Mouse (Mus musculus): ENCODE measurements around the gene Zbtb4. TPM values are rescaled to one million over a fixed set of nuclear protein-coding genes. Genes with fewer than 3 reads are reported as not detected.
"Not testable (repeated sequence)": the region's sequence is repeated elsewhere in the genome, so short reads cannot be mapped to it uniquely, and the experiment has no call there.

Zbtb4 gene
- polyA plus RNA-seq, 1 experiment: 35.6 TPM

GRCm38 (mm10) chr11:69723074-69723473 is 42.6 kb upstream of the Zbtb4 start:
- no peaks in the 10 kb centered on the region for H3K27me3 ChIP-seq (ENCODE audit: control insufficient read depth, insufficient read depth, low read length)
- no peak for DNase-seq
- no peaks in the 10 kb centered on the region for H3K4me1 ChIP-seq (replicated peaks; ENCODE audit: control insufficient read depth, insufficient read depth, low read length)
- no peak for TF ChIP-seq POLR2A (IDR thresholded peaks at IDR 0.05; ENCODE audit: control insufficient read depth, extremely low read depth, insufficient read depth, low read length, poor library complexity)
- TF ChIP-seq CTCF (IDR thresholded peaks at IDR 0.05; ENCODE audit: borderline replicate concordance, control insufficient read depth, extremely low read depth, insufficient read depth, low read length, poor library complexity): no peak
- H3K4me3 ChIP-seq (ENCODE audit: control insufficient read depth, insufficient read depth, low read length): no peak overlapping the region
- WGBS: 67% methylated on average over 2 of the region's 2 CpGs
- no peaks in the 10 kb centered on the region for H3K36me3 ChIP-seq (ENCODE audit: control insufficient read depth, insufficient read depth, low read length)
- H3K27ac ChIP-seq (ENCODE audit: control insufficient read depth, insufficient read depth, low read length): no peak overlapping the region

DNA sequence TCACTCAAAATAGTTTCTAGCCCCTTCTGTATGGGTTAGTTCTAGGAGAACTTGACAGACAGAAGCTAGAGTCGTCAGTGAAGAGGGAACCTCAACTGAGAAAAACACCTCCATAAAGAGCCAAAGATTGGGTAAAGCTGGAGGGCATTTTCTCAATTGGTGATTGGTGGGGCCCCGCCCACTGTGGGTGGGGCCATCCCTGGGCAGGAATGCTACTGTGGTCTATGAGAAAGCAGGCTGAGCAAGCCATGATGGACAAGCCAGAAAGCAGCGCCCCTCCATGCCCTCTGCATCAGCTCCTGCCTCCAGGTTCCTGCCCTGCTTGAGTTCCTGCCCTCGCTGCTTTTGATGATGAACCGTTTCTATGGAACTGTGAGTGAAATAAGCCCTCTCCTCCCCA is 39.8 kb upstream of the Zbtb4 start:
- TF ChIP-seq POLR2A (IDR thresholded peaks at IDR 0.05; ENCODE audit: control insufficient read depth, extremely low read depth, insufficient read depth, low read length, poor library complexity) (no peak), CTCF (IDR thresholded peaks at IDR 0.05; ENCODE audit: borderline replicate concordance, control insufficient read depth, extremely low read depth, insufficient read depth, low read length, poor library complexity) (no peak)
- Histone ChIP-seq H3K4me1 (replicated peaks; ENCODE audit: control insufficient read depth, insufficient read depth, low read length) (no peaks in the 10 kb centered on the region), H3K4me3 (ENCODE audit: control insufficient read depth, insufficient read depth, low read length) (no peak overlapping the region)

DNA sequence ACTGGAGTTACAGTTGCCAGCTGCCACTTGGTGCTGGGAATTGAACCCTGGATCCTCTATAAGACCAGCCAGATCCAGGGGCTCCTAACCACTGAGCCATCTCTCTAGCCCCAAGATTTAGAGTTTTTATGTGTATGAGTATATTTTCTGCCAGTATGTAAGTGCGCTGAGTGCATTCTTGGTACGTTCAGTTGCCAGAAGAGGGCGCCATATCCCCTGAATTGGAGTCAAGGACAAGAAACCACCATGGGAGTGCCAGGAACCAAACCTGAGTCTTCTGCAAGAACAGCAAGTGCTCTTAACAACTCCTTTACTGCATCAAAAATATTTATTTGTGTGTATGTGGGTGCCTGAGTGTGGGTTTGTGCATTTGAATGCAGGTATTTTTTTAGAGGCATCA is 36.6 kb upstream of the Zbtb4 start:
- no peak overlapping the region for H3K27ac ChIP-seq (ENCODE audit: control insufficient read depth, insufficient read depth, low read length)

More for the DNA sequence above, 39.8 kb upstream of the Zbtb4 start:
- DNase-seq: no peak
- Histone ChIP-seq H3K36me3 (ENCODE audit: control insufficient read depth, insufficient read depth, low read length) (no peaks in the 10 kb centered on the region), H3K27ac (ENCODE audit: control insufficient read depth, insufficient read depth, low read length) (no peak overlapping the region), H3K27me3 (ENCODE audit: control insufficient read depth, insufficient read depth, low read length) (no peaks in the 10 kb centered on the region)
- 67% methylated on average over 5 of the region's 5 CpGs for WGBS

GRCm38 (mm10) chr11:69731408-69731807 is 34.3 kb upstream of the Zbtb4 start:
- 81% methylated on average over 2 of the region's 3 CpGs for WGBS
- H3K4me1 ChIP-seq (replicated peaks; ENCODE audit: control insufficient read depth, insufficient read depth, low read length); H3K27me3 ChIP-seq (ENCODE audit: control insufficient read depth, insufficient read depth, low read length); H3K27ac ChIP-seq (ENCODE audit: control insufficient read depth, insufficient read depth, low read length); DNase-seq; H3K4me3 ChIP-seq (ENCODE audit: control insufficient read depth, insufficient read depth, low read length): not testable (repeated sequence)
- H3K36me3 ChIP-seq (ENCODE audit: control insufficient read depth, insufficient read depth, low read length): peaks cover 26% of the 10 kb centered on the region

More for the DNA sequence above, 36.6 kb upstream of the Zbtb4 start:
- WGBS: 47% methylated on average over 3 of the region's 3 CpGs
- H3K4me1 ChIP-seq (replicated peaks; ENCODE audit: control insufficient read depth, insufficient read depth, low read length): no peaks in the 10 kb centered on the region
- no peak overlapping the region for H3K4me3 ChIP-seq (ENCODE audit: control insufficient read depth, insufficient read depth, low read length)
- peak; percentile 68 for DNase-seq
- H3K27me3 ChIP-seq (ENCODE audit: control insufficient read depth, insufficient read depth, low read length): no peaks in the 10 kb centered on the region
- no peak for TF ChIP-seq CTCF (IDR thresholded peaks at IDR 0.05; ENCODE audit: borderline replicate concordance, control insufficient read depth, extremely low read depth, insufficient read depth, low read length, poor library complexity)
- no peak for TF ChIP-seq POLR2A (IDR thresholded peaks at IDR 0.05; ENCODE audit: control insufficient read depth, extremely low read depth, insufficient read depth, low read length, poor library complexity)
- H3K36me3 ChIP-seq (ENCODE audit: control insufficient read depth, insufficient read depth, low read length): peaks cover 3% of the 10 kb centered on the region

- H3K4me1 ChIP-seq (replicated peaks; ENCODE audit: control insufficient read depth, insufficient read depth, low read length): peaks cover 5% of the 10 kb centered on the region
- H3K27me3 ChIP-seq (ENCODE audit: control insufficient read depth, insufficient read depth, low read length): no peaks in the 10 kb centered on the region
- no peak for DNase-seq
- no peak for TF ChIP-seq CTCF (IDR thresholded peaks at IDR 0.05; ENCODE audit: borderline replicate concordance, control insufficient read depth, extremely low read depth, insufficient read depth, low read length, poor library complexity)
- no peak for TF ChIP-seq POLR2A (IDR thresholded peaks at IDR 0.05; ENCODE audit: control insufficient read depth, extremely low read depth, insufficient read depth, low read length, poor library complexity)
- no peak overlapping the region for H3K4me3 ChIP-seq (ENCODE audit: control insufficient read depth, insufficient read depth, low read length)
- H3K27ac ChIP-seq (ENCODE audit: control insufficient read depth, insufficient read depth, low read length): no peak overlapping the region
- peaks cover 15% of the 10 kb centered on the region for H3K36me3 ChIP-seq (ENCODE audit: control insufficient read depth, insufficient read depth, low read length)
- 90% methylated on average over 3 of the region's 3 CpGs for WGBS
These were observed 14.1 kb upstream of the Zbtb4 start for GRCm38 (mm10) chr11:69751635-69752034.

GRCm38 (mm10) chr11:69752686-69753085 is 13.0 kb upstream of the Zbtb4 start:
- H3K27ac ChIP-seq (ENCODE audit: control insufficient read depth, insufficient read depth, low read length): no peak overlapping the region
- no peak for DNase-seq
- TF ChIP-seq POLR2A (IDR thresholded peaks at IDR 0.05; ENCODE audit: control insufficient read depth, extremely low read depth, insufficient read depth, low read length, poor library complexity): no peak
- TF ChIP-seq CTCF (IDR thresholded peaks at IDR 0.05; ENCODE audit: borderline replicate concordance, control insufficient read depth, extremely low read depth, insufficient read depth, low read length, poor library complexity): no peak

GRCm38 (mm10) chr11:69754233-69754632 is 11.5 kb upstream of the Zbtb4 start:
- TF ChIP-seq CTCF (IDR thresholded peaks at IDR 0.05; ENCODE audit: borderline replicate concordance, control insufficient read depth, extremely low read depth, insufficient read depth, low read length, poor library complexity): no peak
- TF ChIP-seq POLR2A (IDR thresholded peaks at IDR 0.05; ENCODE audit: control insufficient read depth, extremely low read depth, insufficient read depth, low read length, poor library complexity): no peak
- DNase-seq: no peak
- H3K27ac ChIP-seq (ENCODE audit: control insufficient read depth, insufficient read depth, low read length): no peak overlapping the region
- no peaks in the 10 kb centered on the region for H3K27me3 ChIP-seq (ENCODE audit: control insufficient read depth, insufficient read depth, low read length)
- WGBS: 89% methylated on average over 5 of the region's 5 CpGs
- no peak overlapping the region for H3K4me3 ChIP-seq (ENCODE audit: control insufficient read depth, insufficient read depth, low read length)
- H3K4me1 ChIP-seq (replicated peaks; ENCODE audit: control insufficient read depth, insufficient read depth, low read length): peaks cover 5% of the 10 kb centered on the region
- H3K36me3 ChIP-seq (ENCODE audit: control insufficient read depth, insufficient read depth, low read length): no peaks in the 10 kb centered on the region; the same call in 1 of the 2 replicates

More at GRCm38 (mm10) chr11:69752686-69753085, 13.0 kb upstream of the Zbtb4 start:
- peaks cover 4% of the 10 kb centered on the region for H3K36me3 ChIP-seq (ENCODE audit: control insufficient read depth, insufficient read depth, low read length)
- peaks cover 5% of the 10 kb centered on the region for H3K4me1 ChIP-seq (replicated peaks; ENCODE audit: control insufficient read depth, insufficient read depth, low read length)
- no peaks in the 10 kb centered on the region for H3K27me3 ChIP-seq (ENCODE audit: control insufficient read depth, insufficient read depth, low read length)
- H3K4me3 ChIP-seq (ENCODE audit: control insufficient read depth, insufficient read depth, low read length): no peak overlapping the region

Data from thymus, adult 2 months (tissue).